Mouse (Mus musculus) embryonic facial prominence, embryonic 11.5 days (tissue): ENCODE results near the gene Rps2. TPM values are rescaled to one million over a fixed set of nuclear protein-coding genes. Genes with fewer than 3 reads are reported as not detected.
"Not testable (repeated sequence)": the region's sequence is repeated elsewhere in the genome, so short reads cannot be mapped to it uniquely, and the experiment has no call there.

Source experiments
- ATAC-seq: fragments of 200-750 bp; cut with Nextera tagmentation; replicated peaks from 2 replicates; pipeline ENCODE4 v1.8.0; 2017; ENCODE audit warnings: low read depth; ENCODE audit not compliant: insufficient number of reproducible peaks, low FRiP score, low TSS enrichment
- DNase-seq: peaks from one replicate; pipeline ENCODE4 v3.0.0-alpha.2; 2015; ENCODE audit warnings: low spot score
- H3K27ac ChIP-seq: fragments of 300-500 bp; sonication (generic); replicated peaks from 2 replicates; pipeline ENCODE4 v1.5.1; 2014; ENCODE audit warnings: mild to moderate bottlenecking, low read depth, low read length, control low read depth
- H3K27me3 ChIP-seq: fragments of 300-500 bp; sonication (generic); 2 replicates; pipeline ENCODE4 v1.6.1; 2014; ENCODE audit warnings: mild to moderate bottlenecking, low read length, moderate library complexity, mixed read lengths; ENCODE audit not compliant: control insufficient read depth, insufficient read depth
- H3K36me3 ChIP-seq: fragments of 300-500 bp; sonication (generic); replicated peaks from 2 replicates; pipeline ENCODE4 v1.6.1; 2014; ENCODE audit warnings: low read depth, mild to moderate bottlenecking, low read length, moderate library complexity, mixed read lengths; ENCODE audit not compliant: control insufficient read depth, insufficient read depth
- H3K4me1 ChIP-seq: fragments of 300-500 bp; sonication (generic); 2 replicates; pipeline ENCODE4 v1.6.1; 2014; ENCODE audit warnings: low read length, mixed read lengths; ENCODE audit not compliant: control insufficient read depth, insufficient read depth
- H3K4me2 ChIP-seq: fragments of 300-500 bp; sonication (generic); 2 replicates; pipeline ENCODE4 v1.6.1; 2014; ENCODE audit warnings: low read depth, mild to moderate bottlenecking, control low read depth, low read length, moderate library complexity
- H3K4me3 ChIP-seq: fragments of 300-500 bp; sonication (generic); 2 replicates; pipeline ENCODE4 v1.5.1; 2014; ENCODE audit warnings: low read depth, low read length, control low read depth
- H3K9ac ChIP-seq: fragments of 300-500 bp; sonication (generic); replicated peaks from 2 replicates; pipeline ENCODE4 v1.6.1; 2014; ENCODE audit warnings: mild to moderate bottlenecking, control low read depth, low read length
- H3K9me3 ChIP-seq: fragments of 300-500 bp; sonication (generic); replicated peaks from 2 replicates; pipeline ENCODE4 v1.6.1; 2016; ENCODE audit warnings: mild to moderate bottlenecking, low read length, inconsistent platforms, mixed read lengths; ENCODE audit not compliant: control insufficient read depth
- WGBS: fragments of 180-500 bp; shearing (Covaris S2); extraction: QIAGEN DNeasy Blood & Tissue Kit; methylation state at CpG from one replicate; pipeline ENCODE4 v1.1.7; 2014; 5-methylcytosine and 5-hydroxymethylcytosine counted together
- polyA plus RNA-seq: library from polyadenylated mRNA; unstranded; fragments of >200 nt; fragmentation: Nextera tagmentation; extraction: Ambion mirVana; gene quantifications from 2 replicates; pipeline ENCODE4 v1.2.1, GENCODE M21; 2014

Rps2 gene
- polyA plus RNA-seq: 1,371 and 1,480 TPM in 2 replicates

DNA sequence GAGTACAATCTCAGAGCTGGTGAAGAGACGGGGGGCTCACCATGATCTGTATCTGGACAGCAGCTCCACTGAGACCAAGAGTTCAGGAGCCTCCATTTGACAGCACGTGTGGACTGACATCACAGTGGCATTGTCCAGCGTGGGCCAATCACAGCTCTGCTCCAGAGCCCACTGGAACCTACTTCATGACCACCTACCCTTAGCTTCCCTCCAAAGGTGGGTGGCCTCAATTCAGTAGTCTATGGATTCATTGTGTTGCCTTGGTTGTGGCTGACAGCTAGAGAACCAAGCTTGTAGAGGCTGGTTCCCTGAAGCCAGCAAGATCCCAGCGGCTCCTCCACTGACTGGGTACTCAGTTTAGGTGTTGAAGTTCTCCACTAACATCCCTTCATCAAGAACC lies at the start of gene Rps2, which contains the start of gene Rnf151:
Gene Rps2 (plus strand): TSS at position 174 of the 400 bp plus-strand sequence.
Gene Rnf151 (minus strand): TSS at position 121 of the 400 bp plus-strand sequence.
- Histone ChIP-seq H3K27ac (no peak within 1 kb of the TSS), H3K4me3 (peak within 1 kb of the TSS; percentile 75), H3K4me1 (no peaks in the 10 kb centered on the region), H3K4me2 (peak within 1 kb of the TSS; percentile 36), H3K27me3 (no peaks in the 10 kb centered on the region; the same call in 1 of the 2 replicates), H3K36me3 (peaks cover 8% of the 10 kb centered on the region), H3K9me3 (no peaks in the 10 kb centered on the region), H3K9ac (no peak within 1 kb of the TSS)
- ATAC-seq: no peak
- WGBS: 82% methylated on average over 4 of the region's 4 CpGs
- no peak for DNase-seq

DNA sequence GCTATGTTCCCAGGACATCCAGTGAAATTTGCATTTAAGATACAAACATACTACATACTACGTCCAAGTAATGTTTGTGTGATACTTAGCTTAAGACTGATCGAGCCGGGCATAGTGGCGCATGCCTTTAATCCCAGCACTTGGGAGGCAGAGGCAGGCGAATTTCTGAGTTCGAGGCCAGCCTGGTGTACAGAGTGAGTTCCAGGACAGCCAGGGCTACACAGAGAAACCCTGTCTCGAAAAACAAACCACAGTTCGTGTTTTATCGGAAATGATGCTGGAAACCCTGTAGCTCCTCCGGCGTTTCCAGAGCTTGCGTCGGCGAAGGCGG lies 48.7 kb upstream of the Rps2 start:
- WGBS: 12% methylated on average over 15 of the region's 15 CpGs
- H3K9ac ChIP-seq: peak overlapping the region; percentile 97
- H3K27me3 ChIP-seq, H3K36me3 ChIP-seq, H3K27ac ChIP-seq, H3K4me1 ChIP-seq, H3K9me3 ChIP-seq, DNase-seq: not testable (repeated sequence)
- H3K4me3 ChIP-seq: peak overlapping the region; percentile 90
- peak overlapping the region; percentile 85 for H3K4me2 ChIP-seq
- peak; percentile 10; the same call in 1 of the 2 replicates for ATAC-seq

DNA sequence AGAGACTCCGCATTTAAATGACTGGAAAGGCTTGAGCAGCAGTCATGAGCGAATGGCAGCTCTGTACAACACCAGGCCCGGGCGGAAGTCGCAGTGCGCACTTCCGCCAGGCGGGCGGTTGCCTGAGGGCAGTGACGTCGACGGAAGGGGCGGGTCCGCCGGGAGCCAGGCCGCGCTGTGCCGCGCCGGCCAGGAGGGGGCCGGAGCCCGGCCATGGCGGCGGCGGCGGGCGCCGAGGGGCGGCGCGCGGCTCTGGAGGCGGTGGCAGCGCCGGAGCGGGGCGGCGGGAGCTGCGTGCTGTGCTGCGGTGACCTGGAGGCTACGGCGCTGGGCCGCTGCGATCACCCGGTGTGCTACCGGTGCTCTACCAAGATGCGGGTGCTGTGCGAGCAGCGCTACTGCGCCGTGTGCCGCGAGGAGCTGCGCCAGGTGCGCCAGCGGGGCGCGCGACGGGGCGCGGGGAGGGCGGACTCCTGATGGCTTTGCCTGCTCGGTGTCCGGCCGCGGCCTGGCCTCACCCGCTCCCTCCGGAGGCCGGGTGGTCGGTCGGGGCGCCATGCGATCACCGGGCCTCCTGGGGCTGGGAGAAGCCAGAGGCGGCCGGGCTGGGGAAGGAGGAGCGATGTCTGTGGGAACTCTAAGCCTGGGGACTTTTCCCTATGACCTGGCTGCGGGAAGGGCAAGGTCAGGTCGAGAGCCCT lies 48.2 kb upstream of the Rps2 start, which contains the start of gene Zfp598:
Gene Zfp598 (plus strand): TSS at position 143 of the 701 bp plus-strand sequence.
- ATAC-seq: peak; percentile 95
- under 1% methylated on average over 64 of the region's 80 CpGs for WGBS
- DNase-seq: peak; percentile 96
- H3K9me3 ChIP-seq: no peaks in the 10 kb centered on the region
- peak within 1 kb of the TSS; percentile 78 for H3K27ac ChIP-seq
- H3K4me3 ChIP-seq: peak within 1 kb of the TSS; percentile 90
- no peaks in the 10 kb centered on the region for H3K27me3 ChIP-seq
- H3K4me2 ChIP-seq: peak within 1 kb of the TSS; percentile 85
- peaks cover 5% of the 10 kb centered on the region; the same call in 1 of the 2 replicates for H3K4me1 ChIP-seq
- H3K36me3 ChIP-seq: no peaks in the 10 kb centered on the region
- H3K9ac ChIP-seq: peak within 1 kb of the TSS; percentile 97

DNA sequence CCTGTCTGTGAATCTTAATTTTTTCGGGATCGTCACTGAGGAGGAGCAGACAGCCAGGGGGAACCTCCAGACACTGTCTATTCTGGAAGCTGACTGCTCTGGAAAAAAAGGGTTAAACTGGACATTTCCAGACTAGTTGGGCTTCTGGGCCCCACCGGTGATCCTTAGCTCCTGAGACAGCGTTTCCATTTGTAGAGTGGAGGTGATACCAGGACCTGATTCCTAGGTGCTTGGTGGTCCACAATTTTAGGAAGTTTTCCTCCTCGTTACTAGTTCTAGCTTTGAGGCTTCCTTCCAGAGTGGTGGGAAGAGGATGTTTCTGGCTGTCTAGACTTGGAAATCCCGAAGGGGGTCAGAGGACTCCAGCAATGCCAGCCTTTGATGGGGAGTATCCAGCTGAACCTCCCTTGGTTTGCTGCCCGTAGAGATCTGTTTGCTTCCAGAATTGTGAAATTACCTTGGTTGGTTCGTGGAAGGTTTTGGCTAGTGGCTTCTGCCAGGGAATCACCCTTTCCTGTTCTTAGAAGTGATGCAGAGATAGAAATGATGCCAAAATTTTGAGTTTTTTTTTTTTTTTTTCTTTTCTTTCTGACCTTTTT lies 47.6 kb upstream of the Rps2 start:
- H3K9ac ChIP-seq: peak overlapping the region; percentile 97
- H3K4me3 ChIP-seq: peak overlapping the region; percentile 90
- peaks cover 5% of the 10 kb centered on the region; the same call in 1 of the 2 replicates for H3K4me1 ChIP-seq
- no peaks in the 10 kb centered on the region for H3K9me3 ChIP-seq
- H3K27ac ChIP-seq: no peak overlapping the region; the same call in 1 of the 2 replicates
- H3K27me3 ChIP-seq: no peaks in the 10 kb centered on the region
- no peaks in the 10 kb centered on the region for H3K36me3 ChIP-seq
- ATAC-seq (no peak), DNase-seq (no peak)
- 15% methylated on average over 8 of the region's 8 CpGs for WGBS
- H3K4me2 ChIP-seq: peak overlapping the region; percentile 85

DNA sequence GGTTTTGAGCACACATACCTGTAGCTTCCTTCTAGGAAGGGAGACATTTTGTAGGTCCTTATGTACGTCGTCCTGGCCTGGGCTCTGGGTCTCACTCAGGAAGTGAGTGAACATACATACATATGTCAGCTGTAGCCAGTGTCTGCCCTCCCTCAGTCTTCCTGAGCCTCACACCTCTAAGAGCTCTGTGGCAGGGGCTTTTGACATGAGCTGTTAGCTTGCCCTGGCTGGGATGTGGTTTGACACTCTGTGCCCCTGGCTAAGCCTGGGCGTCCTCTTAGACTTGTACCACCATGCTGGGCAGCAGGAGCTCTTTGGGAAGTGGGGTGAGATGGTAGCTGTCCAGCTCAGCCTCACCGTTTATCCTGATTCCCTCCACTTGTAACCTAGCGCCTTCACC lies 46.6 kb upstream of the Rps2 start:
- ATAC-seq (no peak), DNase-seq (no peak)
- H3K9ac ChIP-seq: peak overlapping the region; percentile 44; the same call in 1 of the 2 replicates
- H3K4me2 ChIP-seq: peak overlapping the region; percentile 85; the same call in 1 of the 2 replicates
- no peaks in the 10 kb centered on the region for H3K27me3 ChIP-seq
- peak overlapping the region; percentile 8; the same call in 1 of the 2 replicates for H3K4me3 ChIP-seq
- H3K4me1 ChIP-seq: peaks cover 5% of the 10 kb centered on the region; the same call in 1 of the 2 replicates
- H3K27ac ChIP-seq: no peak overlapping the region
- no peaks in the 10 kb centered on the region for H3K36me3 ChIP-seq
- 73% methylated on average over 5 of the region's 5 CpGs for WGBS
- H3K9me3 ChIP-seq: no peaks in the 10 kb centered on the region

DNA sequence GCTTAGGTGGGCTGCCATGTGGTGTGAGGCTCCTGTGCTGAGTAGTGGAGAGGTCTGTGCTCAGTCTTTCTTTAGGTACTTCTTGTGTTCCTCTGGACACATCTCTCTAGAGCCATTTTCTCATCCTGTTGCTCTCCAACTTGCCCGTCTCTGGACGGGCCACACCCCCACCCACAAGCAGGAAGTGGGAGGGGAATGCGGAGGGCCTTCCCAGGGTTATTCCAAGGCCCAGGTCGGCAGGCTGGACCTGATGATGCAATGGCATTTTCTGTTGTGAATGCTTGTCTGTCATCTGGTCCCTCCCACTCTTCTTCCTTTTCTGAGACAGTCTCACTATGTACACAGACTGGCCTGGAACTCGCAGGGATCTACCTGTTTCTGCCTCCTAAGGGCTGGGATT lies 45.8 kb upstream of the Rps2 start:
- Histone ChIP-seq H3K27me3 (no peaks in the 10 kb centered on the region), H3K4me3 (no peak overlapping the region), H3K27ac (no peak overlapping the region), H3K9ac (no peak overlapping the region), H3K36me3 (peaks cover 4% of the 10 kb centered on the region; the same call in 1 of the 2 replicates), H3K4me1 (peaks cover 5% of the 10 kb centered on the region; the same call in 1 of the 2 replicates), H3K4me2 (no peak overlapping the region), H3K9me3 (no peaks in the 10 kb centered on the region)
- DNase-seq (no peak), ATAC-seq (no peak)
- WGBS: 11% methylated on average over 5 of the region's 5 CpGs

DNA sequence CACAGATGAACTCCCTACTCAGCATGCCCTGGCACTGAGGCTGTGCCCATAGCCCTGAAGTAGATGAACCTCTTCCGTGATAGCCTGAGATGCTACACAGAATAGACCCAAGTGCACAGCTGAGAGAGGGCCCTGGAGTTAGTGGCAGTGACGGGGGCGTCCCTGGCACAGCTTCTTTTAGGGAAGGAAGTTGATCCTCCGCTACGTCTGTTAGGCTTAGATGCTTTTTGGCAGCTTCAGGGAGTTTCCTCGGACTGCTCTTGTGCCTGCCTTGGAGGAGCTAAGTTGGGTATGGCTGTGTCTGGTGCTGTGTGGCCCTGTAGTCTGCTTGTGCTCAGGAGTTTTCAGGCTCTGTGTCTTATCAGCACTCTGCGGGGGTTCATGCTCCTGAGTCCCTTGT lies 43.6 kb upstream of the Rps2 start:
- Histone ChIP-seq H3K9ac (no peak overlapping the region), H3K9me3 (no peaks in the 10 kb centered on the region), H3K36me3 (peaks cover 7% of the 10 kb centered on the region), H3K27me3 (no peaks in the 10 kb centered on the region), H3K4me3 (no peak overlapping the region), H3K4me2 (no peak overlapping the region), H3K27ac (no peak overlapping the region), H3K4me1 (peaks cover 5% of the 10 kb centered on the region; the same call in 1 of the 2 replicates)
- DNase-seq (no peak), ATAC-seq (no peak)
- 92% methylated on average over 7 of the region's 7 CpGs for WGBS

DNA sequence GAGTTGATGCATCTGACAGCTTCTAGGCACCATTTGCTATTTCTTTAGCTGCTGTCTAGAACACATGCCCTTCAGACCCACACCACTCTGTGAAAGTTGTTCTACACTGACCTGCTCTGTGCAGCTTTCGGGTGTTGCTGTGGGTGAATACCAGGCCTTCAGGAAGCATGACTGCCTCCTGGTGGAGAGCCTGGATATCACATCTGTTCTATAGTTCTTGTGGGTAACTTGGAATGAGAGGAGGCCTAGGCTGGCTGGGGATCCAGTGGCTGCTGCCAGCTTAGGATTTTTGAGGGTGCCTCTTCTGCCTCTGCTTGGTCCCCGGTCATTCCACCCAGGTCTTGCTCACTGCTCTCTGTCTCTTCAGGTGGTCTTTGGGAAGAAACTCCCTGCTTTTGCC lies 41.7 kb upstream of the Rps2 start:
- no peak overlapping the region for H3K27ac ChIP-seq
- ATAC-seq (no peak; the same call in 1 of the 2 replicates), DNase-seq (peak; percentile 78)
- peaks cover 20% of the 10 kb centered on the region for H3K36me3 ChIP-seq
- peaks cover 2% of the 10 kb centered on the region; the same call in 1 of the 2 replicates for H3K4me1 ChIP-seq
- no peak overlapping the region for H3K9ac ChIP-seq
- H3K4me3 ChIP-seq: no peak overlapping the region
- H3K27me3 ChIP-seq: no peaks in the 10 kb centered on the region
- no peaks in the 10 kb centered on the region for H3K9me3 ChIP-seq
- WGBS: 71% methylated on average over 2 of the region's 2 CpGs
- no peak overlapping the region for H3K4me2 ChIP-seq
